Mouse (Mus musculus) 3T3-L1 (cell line): Measurements from ENCODE around the gene Wdr44.

ENCODE experiments used
- DNase-seq: peaks from one replicate; pipeline ENCODE4 v3.0.0-alpha.2; 2015; ENCODE audit warnings: low read depth, low spot score

Gene Wdr44

GRCm38 (mm10) chrX:23840921-23841320, 148.1 kb downstream of the Wdr44 start:
- DNase-seq = no peak
